Mouse (Mus musculus) liver, postnatal 0 days (tissue): ENCODE measurements around the gene Hoxd11. TPM values are rescaled to one million over a fixed set of nuclear protein-coding genes. Genes with fewer than 3 reads are reported as not detected.

Source experiments
- ATAC-seq: fragments of 200-750 bp; cut with Nextera tagmentation; 2 replicates; pipeline ENCODE4 v1.8.0; 2017; ENCODE audit warnings: mild to moderate bottlenecking, moderate library complexity
- DNase-seq: peaks from one replicate; pipeline ENCODE4 v3.0.0-alpha.2; 2016
- H3K27ac ChIP-seq: fragments of 300-500 bp; sonication (generic); 2 replicates; pipeline ENCODE4 v1.5.1; 2014; ENCODE audit warnings: antibody characterized with exemption, moderate library complexity, mild to moderate bottlenecking, low read depth
- H3K27me3 ChIP-seq: fragments of 300-500 bp; sonication (generic); 2 replicates; pipeline ENCODE4 v1.6.1; 2014; ENCODE audit warnings: low read length, control low read depth, mixed read lengths; ENCODE audit not compliant: insufficient read depth
- H3K36me3 ChIP-seq: fragments of 300-500 bp; sonication (generic); replicated peaks from 2 replicates; pipeline ENCODE4 v1.6.1; 2014; ENCODE audit warnings: mild to moderate bottlenecking, control low read depth, low read length, moderate library complexity, mixed read lengths; ENCODE audit not compliant: insufficient read depth
- H3K4me1 ChIP-seq: fragments of 300-500 bp; sonication (generic); 2 replicates; pipeline ENCODE4 v1.6.1; 2014; ENCODE audit warnings: antibody characterized with exemption, mild to moderate bottlenecking, control low read depth; ENCODE audit not compliant: insufficient read depth
- H3K4me2 ChIP-seq: fragments of 300-500 bp; sonication (generic); 2 replicates; pipeline ENCODE4 v1.6.1; 2014; ENCODE audit warnings: low read depth, mild to moderate bottlenecking, low read length, moderate library complexity, mixed read lengths
- H3K4me3 ChIP-seq: fragments of 300-500 bp; sonication (generic); 2 replicates; pipeline ENCODE4 v1.5.1; 2014; ENCODE audit warnings: low read depth, low read length
- H3K9ac ChIP-seq: fragments of 300-500 bp; sonication (generic); replicated peaks from 2 replicates; pipeline ENCODE4 v1.6.1; 2014; ENCODE audit warnings: mild to moderate bottlenecking, moderate library complexity
- H3K9me3 ChIP-seq: fragments of 300-500 bp; sonication (generic); 2 replicates; pipeline ENCODE4 v1.6.1; 2016; ENCODE audit warnings: mild to moderate bottlenecking, control low read depth, low read length, mixed read lengths
- CTCF ChIP-seq: sonication (generic); IDR thresholded peaks from 2 replicates; pipeline ENCODE4 v1.5.1; 2016; ENCODE audit warnings: antibody characterized with exemption, low read depth
- EP300 ChIP-seq: IDR thresholded peaks from 2 replicates; pipeline ENCODE4 v1.6.1; 2016; ENCODE audit warnings: antibody characterized with exemption, low read depth, mild to moderate bottlenecking
- WGBS: fragments of 180-500 bp; shearing (Covaris S2); extraction: QIAGEN DNeasy Blood & Tissue Kit; methylation state at CpG from one replicate; pipeline ENCODE4 v1.1.7; 2014; ENCODE audit not compliant: insufficient replicate concordance; 5-methylcytosine and 5-hydroxymethylcytosine counted together
- polyA plus RNA-seq: library from polyadenylated mRNA; unstranded; fragments of >200 nt; fragmentation: Nextera tagmentation; extraction: Ambion mirVana; gene quantifications from 2 replicates; pipeline ENCODE4 v1.2.1, GENCODE M21; 2015

The Hoxd11 gene
- polyA plus RNA-seq, 1 experiment from 2014 or later = not detected

DNA sequence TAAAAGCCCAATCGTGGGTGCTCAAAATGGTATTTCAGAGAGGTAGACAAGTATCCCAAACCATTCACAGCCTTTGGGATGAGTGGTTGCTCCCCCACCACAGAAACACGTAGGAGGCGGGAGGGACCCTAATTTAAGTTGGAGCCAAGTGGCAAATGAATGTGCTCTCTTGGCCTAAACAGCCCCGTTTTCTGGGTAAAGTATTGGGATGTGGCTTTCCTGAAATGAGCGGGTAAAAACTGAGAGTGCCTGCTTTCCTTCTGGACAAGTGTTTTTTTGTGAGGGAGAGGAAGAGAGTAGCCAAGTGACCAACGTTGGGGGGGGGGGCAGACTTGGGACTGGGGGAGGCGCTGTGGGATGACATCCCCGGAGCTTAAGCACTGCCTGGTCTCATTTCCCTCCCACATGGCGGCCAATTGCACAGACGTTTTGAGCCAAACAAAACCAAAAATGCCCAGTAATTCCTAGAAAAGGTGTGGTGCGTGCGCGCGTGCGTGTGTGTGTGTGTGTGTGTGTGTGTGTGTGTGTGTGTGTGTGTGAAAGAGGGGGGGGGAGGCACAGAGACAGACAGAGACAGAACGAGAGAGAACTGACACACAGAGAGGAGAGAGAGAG is 31.7 kb downstream of the Hoxd11 start:
- H3K27ac ChIP-seq = no peak overlapping the region
- 2% methylated on average over 16 of the region's 16 CpGs for WGBS
- H3K9me3 ChIP-seq = no peaks in the 10 kb centered on the region
- H3K4me3 ChIP-seq = no peak overlapping the region
- H3K4me2 ChIP-seq = no peak overlapping the region
- ATAC-seq (no peak), DNase-seq (no peak)
- H3K36me3 ChIP-seq = no peaks in the 10 kb centered on the region
- H3K27me3 ChIP-seq = peaks cover 99% of the 10 kb centered on the region
- no peak for TF ChIP-seq EP300
- no peak for TF ChIP-seq CTCF
- no peak overlapping the region for H3K9ac ChIP-seq
- peaks cover 7% of the 10 kb centered on the region for H3K4me1 ChIP-seq

DNA sequence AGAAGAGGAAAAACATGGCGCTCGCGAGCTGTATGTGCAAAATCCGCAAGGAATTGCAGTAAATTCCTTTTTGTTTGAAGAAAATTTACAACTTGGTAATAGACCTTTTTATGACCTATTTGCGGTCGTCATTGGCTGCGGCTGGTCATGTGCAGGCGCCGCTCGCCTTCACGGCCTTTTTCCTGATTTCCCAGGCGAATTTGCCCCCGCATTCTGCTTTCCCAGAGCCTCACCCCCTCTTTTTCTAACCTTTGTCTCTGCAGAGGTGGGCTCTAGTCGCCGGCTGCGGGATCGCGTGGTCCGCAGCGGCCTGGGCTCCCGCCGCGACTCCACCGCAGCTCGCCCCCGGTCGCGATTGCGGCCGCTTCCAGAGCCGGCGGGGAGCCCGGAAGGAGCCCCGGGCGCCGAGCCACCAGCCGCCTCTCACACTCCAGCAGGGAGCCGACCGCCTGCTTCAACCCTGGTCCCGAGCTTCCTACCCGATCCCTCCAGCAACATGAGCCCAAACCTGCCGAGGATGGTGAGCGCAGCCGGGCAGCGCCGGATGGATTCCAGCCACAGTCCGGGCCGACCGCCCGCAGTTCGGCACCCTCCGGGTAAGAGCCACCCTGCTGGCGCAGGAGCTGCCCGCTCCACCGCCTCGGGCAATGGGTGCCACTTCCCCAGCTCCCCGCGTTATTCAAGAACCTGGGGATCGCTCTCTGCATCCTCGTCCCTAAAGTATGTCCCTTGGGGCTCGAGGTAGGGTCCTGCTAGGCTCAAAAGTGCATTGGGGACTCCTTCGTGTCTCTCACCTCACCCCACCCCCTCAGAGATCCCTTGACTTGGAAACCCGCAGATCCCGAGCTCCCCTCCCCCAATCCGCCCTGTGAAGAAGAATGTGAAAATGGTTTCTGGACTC is 32.6 kb downstream of the Hoxd11 start, which contains the start of the genes Hoxd3 and Hoxd4:
TSS of gene Hoxd3 (plus strand) at position 207 of the 901 bp plus-strand sequence.
TSS of gene Hoxd4 (plus strand) at position 209 of the 901 bp plus-strand sequence.
- Histone ChIP-seq H3K9ac (no peak within 1 kb of the TSS), H3K4me2 (peak within 1 kb of the TSS; percentile 34), H3K4me1 (peaks cover 7% of the 10 kb centered on the region), H3K4me3 (peak within 1 kb of the TSS; percentile 36; the same call in 1 of the 2 replicates), H3K9me3 (no peaks in the 10 kb centered on the region), H3K27ac (no peak within 1 kb of the TSS), H3K27me3 (peaks cover 98% of the 10 kb centered on the region), H3K36me3 (no peaks in the 10 kb centered on the region)
- DNase-seq (no peak), ATAC-seq (no peak)
- WGBS = under 1% methylated on average over 55 of the region's 65 CpGs
- TF ChIP-seq CTCF (no peak), EP300 (no peak)

DNA sequence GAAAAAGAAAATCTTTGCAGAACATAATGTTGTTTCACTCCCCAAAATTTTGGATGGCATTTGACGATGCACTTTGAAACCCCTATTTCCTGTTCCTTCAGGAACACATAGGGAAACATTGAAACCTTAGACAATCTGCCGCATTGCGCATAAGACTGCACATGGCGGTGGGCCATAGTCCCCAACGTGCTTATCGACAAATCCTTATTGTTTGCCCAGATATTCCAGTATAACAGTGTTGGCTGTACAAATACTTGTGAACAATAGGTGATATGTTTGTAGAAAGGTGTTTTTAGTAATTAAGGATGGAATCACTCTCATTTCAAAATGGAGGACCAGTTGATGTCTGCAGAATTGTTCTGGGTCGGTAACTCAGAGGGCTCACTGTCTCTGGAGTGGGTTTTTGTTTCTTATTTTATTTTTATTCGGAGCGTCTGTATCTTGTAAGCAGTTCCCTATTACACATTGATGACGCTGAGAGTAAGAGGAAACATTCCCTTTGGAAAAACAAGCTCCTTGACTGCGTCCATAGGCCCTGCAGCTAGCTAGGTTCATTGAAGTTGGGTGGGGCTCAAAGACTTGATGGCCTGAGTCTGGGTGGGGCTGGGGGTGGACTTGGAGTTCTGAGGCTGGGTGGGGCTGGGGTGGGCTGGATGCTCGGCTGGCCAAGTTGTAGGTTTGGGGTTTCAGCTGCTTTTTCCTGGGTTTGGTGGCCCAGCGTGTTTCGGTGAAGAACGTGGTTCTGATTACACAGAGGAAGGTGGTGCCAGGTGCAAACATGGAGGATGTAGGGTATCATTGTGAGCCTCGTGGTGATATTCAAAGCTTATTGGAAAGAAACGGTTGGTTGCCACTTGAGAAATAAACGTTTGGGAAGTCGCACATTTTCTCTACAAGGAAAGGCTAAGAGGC is 34.1 kb downstream of the Hoxd11 start:
- no peak for ATAC-seq

DNA sequence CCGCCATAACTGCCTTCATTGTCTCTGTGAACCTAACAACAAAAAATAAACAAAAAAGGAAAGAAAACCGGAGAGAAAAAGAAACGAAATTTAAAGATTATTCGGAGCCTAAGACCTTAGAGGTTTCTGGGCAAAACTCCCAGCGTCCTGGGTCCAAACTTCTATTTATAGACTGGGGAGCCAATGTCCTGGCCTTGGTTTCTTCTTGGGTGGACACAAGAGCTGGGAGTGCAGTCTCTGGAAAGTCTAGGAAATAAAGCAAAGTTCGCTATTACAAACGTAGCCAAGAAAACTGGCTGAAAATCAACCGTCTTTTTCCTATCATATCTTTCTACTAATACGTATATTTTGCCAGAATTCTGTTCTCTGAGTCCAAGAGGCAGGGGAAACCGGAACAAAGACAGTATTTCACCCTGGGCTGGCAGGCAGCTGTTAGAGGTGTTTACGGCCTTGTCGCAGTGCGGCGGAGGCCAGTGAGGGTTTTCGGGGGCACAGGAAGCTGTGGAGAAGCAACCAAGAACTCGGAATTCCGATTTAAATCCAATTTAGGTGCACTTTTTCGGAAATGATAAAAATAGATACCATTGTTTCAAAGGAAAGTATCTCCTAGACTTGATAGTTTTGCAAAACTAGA is 34.9 kb downstream of the Hoxd11 start:
- H3K4me1 ChIP-seq = peaks cover 7% of the 10 kb centered on the region
- H3K9ac ChIP-seq = no peak overlapping the region
- ATAC-seq = no peak
- TF ChIP-seq EP300 = no peak
- no peak for TF ChIP-seq CTCF
- no peak for DNase-seq
- WGBS = 11% methylated on average over 18 of the region's 18 CpGs
- H3K27me3 ChIP-seq = peaks cover 83% of the 10 kb centered on the region
- H3K36me3 ChIP-seq = no peaks in the 10 kb centered on the region
- H3K4me3 ChIP-seq = no peak overlapping the region
- no peak overlapping the region for H3K27ac ChIP-seq
- H3K9me3 ChIP-seq = no peaks in the 10 kb centered on the region
- no peak overlapping the region for H3K4me2 ChIP-seq

More for the DNA sequence above, 34.1 kb downstream of the Hoxd11 start:
- no peak overlapping the region for H3K27ac ChIP-seq
- H3K27me3 ChIP-seq = peaks cover 88% of the 10 kb centered on the region
- WGBS = 11% methylated on average over 19 of the region's 19 CpGs
- no peak for DNase-seq
- no peaks in the 10 kb centered on the region for H3K36me3 ChIP-seq
- TF ChIP-seq CTCF (no peak), EP300 (no peak)
- H3K9ac ChIP-seq = no peak overlapping the region
- no peaks in the 10 kb centered on the region for H3K9me3 ChIP-seq
- H3K4me3 ChIP-seq = no peak overlapping the region
- H3K4me2 ChIP-seq = no peak overlapping the region
- peaks cover 7% of the 10 kb centered on the region for H3K4me1 ChIP-seq

DNA sequence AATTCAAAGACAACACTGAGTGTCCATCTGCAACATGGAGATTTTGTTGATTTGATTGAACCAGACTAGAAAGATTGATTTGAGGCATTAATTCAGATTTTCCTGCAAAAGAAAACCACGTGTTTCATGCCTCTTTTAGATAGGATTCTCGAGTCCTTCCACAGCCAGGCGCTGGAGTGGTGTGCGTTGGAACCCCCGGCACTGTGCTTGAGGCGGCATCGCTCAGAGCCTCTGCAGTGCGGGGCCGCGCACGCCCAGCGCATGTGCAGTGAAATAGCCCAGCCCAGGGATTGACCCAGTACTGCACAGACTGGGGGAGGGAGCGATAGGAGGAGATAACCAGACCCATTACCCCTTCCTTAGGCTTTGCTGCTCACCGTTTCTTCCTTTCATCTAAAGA is 35.5 kb downstream of the Hoxd11 start:
- H3K9ac ChIP-seq = no peak overlapping the region
- no peak for ATAC-seq
- no peak overlapping the region for H3K4me3 ChIP-seq
- peaks cover 7% of the 10 kb centered on the region for H3K4me1 ChIP-seq
- DNase-seq = no peak
- no peaks in the 10 kb centered on the region for H3K9me3 ChIP-seq
- H3K27ac ChIP-seq = no peak overlapping the region
- peaks cover 82% of the 10 kb centered on the region for H3K27me3 ChIP-seq
- H3K4me2 ChIP-seq = no peak overlapping the region
- no peaks in the 10 kb centered on the region for H3K36me3 ChIP-seq
- 2% methylated on average over 14 of the region's 14 CpGs for WGBS
- TF ChIP-seq CTCF (no peak), EP300 (no peak)
